Mouse (Mus musculus) cerebellum, adult 2 months (tissue): Measurements from ENCODE around the gene Gm16223. TPM values are rescaled to one million over a fixed set of nuclear protein-coding genes. Genes with fewer than 3 reads are reported as not detected.

Experiments
- DNase-seq, 2 experiments: peaks; one replicate each; pipeline ENCODE4 v3.0.0; 2021
- H3K27ac ChIP-seq: fragments of 200-500 bp; 2 replicates; pipeline ENCODE4 v1.5.1; 2012; ENCODE audit warnings: low read length, control low read depth, inconsistent platforms; ENCODE audit not compliant: insufficient read depth
- H3K27me3 ChIP-seq: fragments of 200-500 bp; 2 replicates; pipeline ENCODE4 v1.6.1; 2012; ENCODE audit warnings: inconsistent platforms, mild to moderate bottlenecking, low read length, moderate library complexity; ENCODE audit not compliant: control insufficient read depth, insufficient read depth
- H3K4me1 ChIP-seq: fragments of 200-500 bp; 2 replicates; pipeline ENCODE4 v1.6.1; 2011; ENCODE audit warnings: low read length; ENCODE audit not compliant: control insufficient read depth, insufficient read depth
- H3K4me3 ChIP-seq: fragments of 200-500 bp; replicated peaks from 2 replicates; pipeline ENCODE3; 2011; ENCODE audit warnings: mild to moderate bottlenecking, low read depth, low read length, control low read depth; ENCODE audit not compliant: insufficient read depth
- CTCF ChIP-seq: fragments of 200-500 bp; IDR thresholded peaks from 2 replicates; pipeline ENCODE4 v1.5.1; 2011; ENCODE audit warnings: low read depth, mild to moderate bottlenecking, control low read depth, low read length, moderate library complexity, borderline replicate concordance; ENCODE audit not compliant: insufficient read depth
- POLR2A ChIP-seq: fragments of 200-500 bp; IDR thresholded peaks from 2 replicates; pipeline ENCODE4 v1.6.1; 2011; ENCODE audit warnings: low read length, control low read depth, borderline replicate concordance; ENCODE audit not compliant: insufficient read depth
- WGBS: fragments of 180-500 bp; shearing (Covaris S2); methylation state at CpG from one replicate; pipeline ENCODE4 v1.1.7; 2018; 5-methylcytosine and 5-hydroxymethylcytosine counted together
- polyA plus RNA-seq: library from polyadenylated mRNA; depleted of rRNA; stranded (reverse); fragments of >200 nt; gene quantifications from 2 replicates; pipeline ENCODE4 v1.2.3, GENCODE M21; 2012

The Gm16223 gene
- polyA plus RNA-seq, 1 experiment, result 0.05 TPM

GRCm38 (mm10) chr5:42168785-42169184, 101.0 kb downstream of the Gm16223 start:
- WGBS, result 78% methylated on average over 5 of the region's 5 CpGs
- Histone ChIP-seq H3K27ac (no peak overlapping the region), H3K4me3 (no peak overlapping the region), H3K27me3 (no peaks in the 10 kb centered on the region), H3K4me1 (no peaks in the 10 kb centered on the region)
- TF ChIP-seq POLR2A (no peak), CTCF (no peak)
- no peak for DNase-seq

GRCm38 (mm10) chr5:42174109-42174508, 106.3 kb downstream of the Gm16223 start:
- no peaks in the 10 kb centered on the region for H3K27me3 ChIP-seq
- no peak overlapping the region for H3K4me3 ChIP-seq
- DNase-seq, result no peak
- 62% methylated on average over 2 of the region's 2 CpGs for WGBS
- no peaks in the 10 kb centered on the region for H3K4me1 ChIP-seq
- no peak for TF ChIP-seq CTCF
- TF ChIP-seq POLR2A, result no peak
- no peak overlapping the region for H3K27ac ChIP-seq

- no peaks in the 10 kb centered on the region for H3K4me1 ChIP-seq
- DNase-seq, result no peak
- no peaks in the 10 kb centered on the region for H3K27me3 ChIP-seq
- WGBS, result 91% methylated on average over 2 of the region's 2 CpGs
- H3K27ac ChIP-seq, result no peak overlapping the region
- H3K4me3 ChIP-seq, result no peak overlapping the region
- no peak for TF ChIP-seq POLR2A
- no peak for TF ChIP-seq CTCF
These were observed 107.7 kb downstream of the Gm16223 start for GRCm38 (mm10) chr5:42175424-42175823.

- WGBS, result 29% methylated on average over 3 of the region's 3 CpGs
- no peak for DNase-seq
- H3K27ac ChIP-seq, result no peak overlapping the region
- no peaks in the 10 kb centered on the region for H3K4me1 ChIP-seq
- no peaks in the 10 kb centered on the region for H3K27me3 ChIP-seq
- TF ChIP-seq POLR2A (no peak), CTCF (no peak)
- H3K4me3 ChIP-seq, result no peak overlapping the region
These were observed 130.7 kb downstream of the Gm16223 start for GRCm38 (mm10) chr5:42198493-42198892.

- Histone ChIP-seq H3K4me3 (no peak overlapping the region), H3K4me1 (no peaks in the 10 kb centered on the region), H3K27ac (no peak overlapping the region), H3K27me3 (no peaks in the 10 kb centered on the region)
- no peak for TF ChIP-seq CTCF
- no peak for TF ChIP-seq POLR2A
- peak in 1 of 2 experiments; percentile 36 for DNase-seq
- 28% methylated on average over 3 of the region's 3 CpGs for WGBS
These were observed 139.8 kb downstream of the Gm16223 start for GRCm38 (mm10) chr5:42207456-42208122.

GRCm38 (mm10) chr5:42211554-42212338, 144.0 kb downstream of the Gm16223 start:
- 71% methylated on average over 4 of the region's 4 CpGs for WGBS
- no peak for TF ChIP-seq POLR2A
- TF ChIP-seq CTCF, result no peak
- Histone ChIP-seq H3K4me3 (no peak overlapping the region), H3K4me1 (no peaks in the 10 kb centered on the region), H3K27me3 (no peaks in the 10 kb centered on the region), H3K27ac (no peak overlapping the region)
- DNase-seq, result no peak

GRCm38 (mm10) chr5:42212353-42212752, 144.6 kb downstream of the Gm16223 start:
- no peaks in the 10 kb centered on the region for H3K27me3 ChIP-seq
- 89% methylated on average over 4 of the region's 4 CpGs for WGBS
- no peak overlapping the region for H3K4me3 ChIP-seq
- no peak for DNase-seq
- no peaks in the 10 kb centered on the region for H3K4me1 ChIP-seq
- TF ChIP-seq CTCF (no peak), POLR2A (no peak)
- no peak overlapping the region for H3K27ac ChIP-seq

- peaks cover 2% of the 10 kb centered on the region; the same call in 1 of the 2 replicates for H3K4me1 ChIP-seq
- TF ChIP-seq POLR2A, result no peak
- no peak for TF ChIP-seq CTCF
- 14% methylated on average over 1 of the region's 1 CpGs for WGBS
These were observed 157.1 kb downstream of the Gm16223 start for GRCm38 (mm10) chr5:42224840-42225239.

More at GRCm38 (mm10) chr5:42224840-42225239, 157.1 kb downstream of the Gm16223 start:
- Histone ChIP-seq H3K27ac (no peak overlapping the region), H3K27me3 (no peaks in the 10 kb centered on the region), H3K4me3 (no peak overlapping the region)
- no peak for DNase-seq
